Comparison of ENCODE assay signal across 24 mouse cellular contexts in the genomic region with DNA sequence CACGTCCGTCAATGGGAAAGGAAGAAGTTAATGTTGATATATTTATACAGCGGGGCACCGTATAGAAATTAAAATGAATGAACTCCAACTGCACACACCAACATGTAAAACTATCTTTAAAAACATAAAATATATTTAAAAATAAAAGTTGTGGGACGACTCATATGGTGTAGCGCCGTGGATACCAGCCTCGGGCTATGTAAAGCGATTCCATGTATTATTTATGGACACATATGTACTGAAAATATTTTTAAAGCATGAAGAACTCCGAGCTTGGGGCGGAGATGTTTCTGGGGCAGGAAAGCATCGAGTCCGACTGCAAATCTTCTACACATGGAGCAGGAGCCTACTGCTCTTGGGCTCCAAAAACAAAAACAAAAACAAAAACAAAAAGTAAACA.
"Had no signal": no experiment of that assay in that cellular context is flagged by ENCODE, and none has a peak within 500 bp of the region (broad histone marks: within the 10 kb centered on the region; RNA-seq: fewer than 3 reads in every experiment).

No protein-coding gene starts in this region.

- H3K9me3 ChIP-seq: heart, embryonic 13.5 days; heart, embryonic 15.5 days; hindbrain, embryonic 13.5 days; hindbrain, embryonic 15.5 days; limb, embryonic 13.5 days; limb, embryonic 15.5 days; liver, embryonic 12.5 days had no signal

- ATAC-seq: hindbrain, postnatal 0 days; intestine, embryonic 16.5 days; liver, embryonic 12.5 days had no signal

- DNase-seq: gastrocnemius, postnatal 14 days; gastrocnemius, postnatal 36 days; heart, adult 11 months; heart, adult 2 months; heart, postnatal 14 days; heart, postnatal 36 days; kidney, adult 11 months; kidney, adult 8-10 months; kidney, postnatal 10 days; kidney, postnatal 25 days; layer of hippocampus, adult 9-11 months; layer of hippocampus, postnatal 36 days; left cerebral cortex, postnatal 4 days had no signal

- H3K9ac ChIP-seq: heart, embryonic 13.5 days; heart, embryonic 15.5 days; hindbrain, embryonic 13.5 days; hindbrain, embryonic 15.5 days; limb, embryonic 13.5 days; limb, embryonic 15.5 days; liver, embryonic 12.5 days; liver, embryonic 14.5 days had no signal

- H3K27ac ChIP-seq: heart, adult 2 months; heart, embryonic 13.5 days; heart, embryonic 15.5 days; hindbrain, embryonic 13.5 days; hindbrain, embryonic 15.5 days; hindbrain, postnatal 0 days; limb, embryonic 13.5 days; limb, embryonic 15.5 days; liver, embryonic 12.5 days; liver, embryonic 14.5 days had no signal

- H3K4me3 ChIP-seq: heart, adult 2 months; heart, embryonic 13.5 days; heart, embryonic 15.5 days; hindbrain, embryonic 13.5 days; hindbrain, embryonic 15.5 days; limb, embryonic 13.5 days; limb, embryonic 15.5 days; liver, embryonic 12.5 days had no signal

- H3K36me3 ChIP-seq: heart, embryonic 13.5 days; heart, embryonic 15.5 days; hindbrain, embryonic 13.5 days; hindbrain, embryonic 15.5 days; limb, embryonic 13.5 days; limb, embryonic 15.5 days; liver, embryonic 12.5 days had no signal

- H3K4me2 ChIP-seq: heart, embryonic 11.5 days; heart, embryonic 13.5 days; heart, embryonic 15.5 days; hindbrain, embryonic 13.5 days; hindbrain, embryonic 15.5 days; limb, embryonic 13.5 days; limb, embryonic 15.5 days; liver, embryonic 12.5 days had no signal

- H3K4me1 ChIP-seq: heart, embryonic 13.5 days; heart, embryonic 15.5 days; hindbrain, embryonic 13.5 days; hindbrain, embryonic 15.5 days; limb, embryonic 13.5 days; limb, embryonic 15.5 days; liver, embryonic 12.5 days had no signal

- H3K27me3 ChIP-seq: hindbrain, embryonic 13.5 days; hindbrain, embryonic 15.5 days; liver, embryonic 12.5 days had no signal
